Mouse (Mus musculus) embryonic facial prominence, embryonic 10.5 days (tissue): ENCODE results near the gene Dvl2. TPM values are rescaled to one million over a fixed set of nuclear protein-coding genes. Genes with fewer than 3 reads are reported as not detected.

Source experiments
- DNase-seq: peaks from one replicate; pipeline ENCODE4 v3.0.0-alpha.2; 2017; ENCODE audit warnings: low spot score
- H3K27ac ChIP-seq: fragments of 300-500 bp; sonication (generic); replicated peaks from 2 replicates; pipeline ENCODE4 v1.5.1; 2016; ENCODE audit warnings: mild to moderate bottlenecking
- H3K27me3 ChIP-seq: fragments of 300-500 bp; sonication (generic); replicated peaks from 2 replicates; pipeline ENCODE4 v1.6.1; 2016; ENCODE audit warnings: low read depth, mild to moderate bottlenecking; ENCODE audit not compliant: poor library complexity, severe bottlenecking
- H3K36me3 ChIP-seq: fragments of 300-500 bp; sonication (generic); replicated peaks from 2 replicates; pipeline ENCODE4 v1.6.1; 2016; ENCODE audit warnings: mild to moderate bottlenecking, moderate library complexity
- H3K4me1 ChIP-seq: fragments of 300-500 bp; sonication (generic); 2 replicates; pipeline ENCODE4 v1.6.1; 2016
- H3K4me3 ChIP-seq: fragments of 300-500 bp; sonication (generic); 2 replicates; pipeline ENCODE4 v1.5.1; 2016; ENCODE audit warnings: mild to moderate bottlenecking, moderate library complexity
- H3K9me3 ChIP-seq: fragments of 300-500 bp; sonication (generic); 2 replicates; pipeline ENCODE4 v1.6.1; 2016; ENCODE audit warnings: mild to moderate bottlenecking
- WGBS: fragments of 180-500 bp; shearing (Covaris S2); methylation state at CpG from one replicate; pipeline ENCODE4 v1.1.7; 2016; 5-methylcytosine and 5-hydroxymethylcytosine counted together
- polyA plus RNA-seq: library from polyadenylated mRNA; unstranded; fragments of >200 nt; fragmentation: Nextera tagmentation; extraction: Ambion mirVana; gene quantifications from 2 replicates; pipeline ENCODE4 v1.2.1, GENCODE M21; 2016

The Dvl2 gene
- polyA plus RNA-seq, 1 experiment from 2014 or later = 59.0 TPM

- H3K27ac ChIP-seq = peak overlapping the region; percentile 83
- H3K36me3 ChIP-seq = peaks cover 23% of the 10 kb centered on the region
- no peaks in the 10 kb centered on the region for H3K9me3 ChIP-seq
- H3K4me3 ChIP-seq = peak overlapping the region; percentile 55
- H3K4me1 ChIP-seq = peaks cover 84% of the 10 kb centered on the region
- DNase-seq = no peak
- no peaks in the 10 kb centered on the region for H3K27me3 ChIP-seq
- 48% methylated on average over 9 of the region's 9 CpGs for WGBS
Measured at GRCm38 (mm10) chr11:70027397-70027796, 27.0 kb downstream of the Dvl2 start.

- DNase-seq = no peak
- WGBS = 26% methylated on average over 12 of the region's 12 CpGs
- peak overlapping the region; percentile 55 for H3K4me3 ChIP-seq
- peaks cover 34% of the 10 kb centered on the region for H3K36me3 ChIP-seq
- peaks cover 72% of the 10 kb centered on the region for H3K4me1 ChIP-seq
- H3K27me3 ChIP-seq = no peaks in the 10 kb centered on the region
- peak overlapping the region; percentile 83 for H3K27ac ChIP-seq
- H3K9me3 ChIP-seq = no peaks in the 10 kb centered on the region
Measured at GRCm38 (mm10) chr11:70028401-70029129, 28.2 kb downstream of the Dvl2 start.

GRCm38 (mm10) chr11:70029130-70029801 is 28.9 kb downstream of the Dvl2 start:
- Histone ChIP-seq H3K4me1 (peaks cover 65% of the 10 kb centered on the region), H3K27ac (peak overlapping the region; percentile 83), H3K9me3 (no peaks in the 10 kb centered on the region), H3K27me3 (no peaks in the 10 kb centered on the region), H3K4me3 (peak overlapping the region; percentile 55), H3K36me3 (peaks cover 40% of the 10 kb centered on the region)
- peak; percentile 98 for DNase-seq
- under 1% methylated on average over 20 of the region's 20 CpGs for WGBS

GRCm38 (mm10) chr11:70029829-70030550 is 29.6 kb downstream of the Dvl2 start:
- no peaks in the 10 kb centered on the region for H3K27me3 ChIP-seq
- H3K9me3 ChIP-seq = no peaks in the 10 kb centered on the region
- H3K4me3 ChIP-seq = peak overlapping the region; percentile 55
- DNase-seq = no peak
- WGBS = 45% methylated on average over 11 of the region's 11 CpGs
- H3K4me1 ChIP-seq = peaks cover 58% of the 10 kb centered on the region
- H3K27ac ChIP-seq = peak overlapping the region; percentile 83
- peaks cover 47% of the 10 kb centered on the region for H3K36me3 ChIP-seq

- peaks cover 54% of the 10 kb centered on the region for H3K36me3 ChIP-seq
- peaks cover 51% of the 10 kb centered on the region for H3K4me1 ChIP-seq
- 92% methylated on average over 28 of the region's 28 CpGs for WGBS
- H3K27me3 ChIP-seq = no peaks in the 10 kb centered on the region
- H3K9me3 ChIP-seq = no peaks in the 10 kb centered on the region
- peak overlapping the region; percentile 83 for H3K27ac ChIP-seq
- DNase-seq = no peak
- H3K4me3 ChIP-seq = peak overlapping the region; percentile 55; the same call in 1 of the 2 replicates
Measured at GRCm38 (mm10) chr11:70030651-70031320, 30.4 kb downstream of the Dvl2 start.

GRCm38 (mm10) chr11:70031321-70031670 is 30.9 kb downstream of the Dvl2 start:
- no peak for DNase-seq
- peaks cover 55% of the 10 kb centered on the region for H3K36me3 ChIP-seq
- no peak overlapping the region for H3K4me3 ChIP-seq
- no peaks in the 10 kb centered on the region for H3K9me3 ChIP-seq
- H3K27ac ChIP-seq = no peak overlapping the region
- peaks cover 46% of the 10 kb centered on the region for H3K4me1 ChIP-seq
- 96% methylated on average over 11 of the region's 11 CpGs for WGBS
- H3K27me3 ChIP-seq = no peaks in the 10 kb centered on the region

GRCm38 (mm10) chr11:70038174-70038573 is 37.8 kb downstream of the Dvl2 start:
- Histone ChIP-seq H3K36me3 (peaks cover 90% of the 10 kb centered on the region), H3K27me3 (no peaks in the 10 kb centered on the region), H3K9me3 (no peaks in the 10 kb centered on the region), H3K27ac (no peak overlapping the region), H3K4me3 (no peak overlapping the region), H3K4me1 (no peaks in the 10 kb centered on the region)
- WGBS = 83% methylated on average over 7 of the region's 7 CpGs
- DNase-seq = no peak

GRCm38 (mm10) chr11:70039631-70040030 is 39.2 kb downstream of the Dvl2 start:
- Histone ChIP-seq H3K4me3 (no peak overlapping the region), H3K27ac (no peak overlapping the region), H3K36me3 (peaks cover 91% of the 10 kb centered on the region), H3K27me3 (no peaks in the 10 kb centered on the region), H3K9me3 (no peaks in the 10 kb centered on the region), H3K4me1 (peaks cover 8% of the 10 kb centered on the region)
- WGBS = 92% methylated on average over 10 of the region's 10 CpGs
- no peak for DNase-seq

GRCm38 (mm10) chr11:70040184-70040583 is 39.8 kb downstream of the Dvl2 start:
- Histone ChIP-seq H3K4me1 (peaks cover 13% of the 10 kb centered on the region), H3K9me3 (no peaks in the 10 kb centered on the region), H3K27me3 (no peaks in the 10 kb centered on the region), H3K4me3 (no peak overlapping the region), H3K36me3 (peaks cover 90% of the 10 kb centered on the region), H3K27ac (no peak overlapping the region)
- WGBS = 94% methylated on average over 7 of the region's 7 CpGs
- no peak for DNase-seq

GRCm38 (mm10) chr11:70042309-70043085 is 42.1 kb downstream of the Dvl2 start:
- Histone ChIP-seq H3K4me1 (peaks cover 21% of the 10 kb centered on the region), H3K27me3 (no peaks in the 10 kb centered on the region), H3K9me3 (no peaks in the 10 kb centered on the region), H3K4me3 (no peak overlapping the region), H3K27ac (0 out of 2 replicates have a peak overlapping the region, but pooled peaks have one; percentile 27), H3K36me3 (peaks cover 82% of the 10 kb centered on the region)
- no peak for DNase-seq
- WGBS = 89% methylated on average over 23 of the region's 23 CpGs

- H3K36me3 ChIP-seq = peaks cover 70% of the 10 kb centered on the region
- no peak overlapping the region; the same call in 1 of the 2 replicates for H3K4me3 ChIP-seq
- no peaks in the 10 kb centered on the region for H3K27me3 ChIP-seq
- 82% methylated on average over 7 of the region's 7 CpGs for WGBS
- H3K4me1 ChIP-seq = peaks cover 21% of the 10 kb centered on the region
- no peak for DNase-seq
- H3K27ac ChIP-seq = 0 out of 2 replicates have a peak overlapping the region, but pooled peaks have one; percentile 27
- no peaks in the 10 kb centered on the region for H3K9me3 ChIP-seq
Measured at GRCm38 (mm10) chr11:70043665-70044064, 43.3 kb downstream of the Dvl2 start.
